Mouse (Mus musculus) heart, postnatal 0 days (tissue): ENCODE results near the gene Ano1.

Source experiments
- CTCF ChIP-seq: IDR thresholded peaks from 2 replicates; pipeline ENCODE4 v1.5.1; 2016; ENCODE audit warnings: antibody characterized with exemption, control low read depth, low read depth
- EP300 ChIP-seq: IDR thresholded peaks from 2 replicates; pipeline ENCODE4 v1.6.1; 2016; ENCODE audit warnings: antibody characterized with exemption, low read depth

DNA sequence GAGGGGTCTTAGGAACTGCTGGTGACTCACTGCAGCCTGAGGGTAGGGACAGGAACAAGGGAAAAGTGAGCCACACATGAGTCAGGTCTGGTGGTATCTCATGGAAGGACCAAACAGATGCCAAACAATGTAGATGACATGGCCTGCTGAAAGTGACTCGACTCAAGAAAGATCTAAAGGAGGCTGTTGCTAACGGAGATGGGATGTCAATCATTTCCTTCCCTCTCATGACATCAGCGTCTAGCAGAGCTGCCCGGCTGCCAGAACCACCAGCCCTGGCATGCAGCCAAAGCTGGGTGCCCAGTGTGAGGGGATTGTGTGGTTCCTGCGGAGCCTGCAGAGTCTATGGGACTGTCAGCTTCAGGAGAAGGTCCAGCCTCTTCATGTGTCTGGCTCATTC, 67.3 kb downstream of the Ano1 start:
- TF ChIP-seq EP300: no peak
- TF ChIP-seq CTCF: no peak
